Mouse (Mus musculus): ENCODE measurements around the gene Zscan2. TPM values are rescaled to one million over a fixed set of nuclear protein-coding genes. Genes with fewer than 3 reads are reported as not detected.

Gene Zscan2
- total and polyA plus RNA-seq, 2 experiments from 2014 or later = 2.2 to 19.9 TPM

- ATAC-seq (no peak), DNase-seq (ENCODE audit: low spot score) (no peak)
- no peaks in the 10 kb centered on the region for H3K4me1 ChIP-seq (ENCODE audit: insufficient read depth, low read length)
- no peak overlapping the region for H3K9ac ChIP-seq (replicated peaks; ENCODE audit: low read length)
- H3K9me3 ChIP-seq (ENCODE audit: low read length) = no peaks in the 10 kb centered on the region
- H3K27ac ChIP-seq = no peak overlapping the region
- TF ChIP-seq CTCF (IDR thresholded peaks at IDR 0.05; ENCODE audit: low read depth) = no peak
- H3K4me3 ChIP-seq (ENCODE audit: low read length) = no peak overlapping the region
- no peaks in the 10 kb centered on the region for H3K27me3 ChIP-seq (ENCODE audit: insufficient read depth, low read length)
- 92% methylated on average over 1 of the region's 1 CpGs for WGBS
- no peak overlapping the region for H3K4me2 ChIP-seq (ENCODE audit: low read depth, low read length)
- H3K36me3 ChIP-seq (ENCODE audit: insufficient read depth, low read length) = no peaks in the 10 kb centered on the region
Measured at GRCm38 (mm10) chr7:80843176-80843575, 17.5 kb upstream of the Zscan2 start.

- no peak overlapping the region for H3K27ac ChIP-seq
- DNase-seq (ENCODE audit: low spot score) (no peak), ATAC-seq (no peak)
- WGBS = 92% methylated on average over 8 of the region's 8 CpGs
- H3K9ac ChIP-seq (replicated peaks; ENCODE audit: low read length) = no peak overlapping the region
- H3K4me3 ChIP-seq (ENCODE audit: low read length) = no peak overlapping the region
- no peaks in the 10 kb centered on the region for H3K36me3 ChIP-seq (ENCODE audit: insufficient read depth, low read length)
- no peaks in the 10 kb centered on the region for H3K4me1 ChIP-seq (ENCODE audit: insufficient read depth, low read length)
- no peaks in the 10 kb centered on the region for H3K9me3 ChIP-seq (ENCODE audit: low read length)
- no peaks in the 10 kb centered on the region for H3K27me3 ChIP-seq (ENCODE audit: insufficient read depth, low read length)
- no peak overlapping the region for H3K4me2 ChIP-seq (ENCODE audit: low read depth, low read length)
- TF ChIP-seq CTCF (IDR thresholded peaks at IDR 0.05; ENCODE audit: low read depth) = no peak
Measured at GRCm38 (mm10) chr7:80843910-80844640, 16.6 kb upstream of the Zscan2 start.

GRCm38 (mm10) chr7:80844691-80845090 is 16.0 kb upstream of the Zscan2 start:
- H3K4me3 ChIP-seq (ENCODE audit: low read length) = no peak overlapping the region

GRCm38 (mm10) chr7:80845621-80846279 is 15.0 kb upstream of the Zscan2 start:
- no peak for TF ChIP-seq CTCF (IDR thresholded peaks at IDR 0.05; ENCODE audit: low read depth)
- H3K9ac ChIP-seq (replicated peaks; ENCODE audit: low read length) = no peak overlapping the region
- H3K4me2 ChIP-seq (ENCODE audit: low read depth, low read length) = no peak overlapping the region
- no peaks in the 10 kb centered on the region for H3K36me3 ChIP-seq (ENCODE audit: insufficient read depth, low read length)
- H3K4me1 ChIP-seq (ENCODE audit: insufficient read depth, low read length) = no peaks in the 10 kb centered on the region
- no peaks in the 10 kb centered on the region for H3K27me3 ChIP-seq (ENCODE audit: insufficient read depth, low read length)
- H3K4me3 ChIP-seq (ENCODE audit: low read length) = no peak overlapping the region
- no peak overlapping the region for H3K27ac ChIP-seq
- no peak for DNase-seq (ENCODE audit: low spot score)
- ATAC-seq = no peak
- H3K9me3 ChIP-seq (ENCODE audit: low read length) = no peaks in the 10 kb centered on the region
- 80% methylated on average over 15 of the region's 15 CpGs for WGBS

More at GRCm38 (mm10) chr7:80844691-80845090, 16.0 kb upstream of the Zscan2 start:
- ATAC-seq = no peak
- WGBS = 93% methylated on average over 12 of the region's 12 CpGs
- Histone ChIP-seq H3K27me3 (ENCODE audit: insufficient read depth, low read length) (no peaks in the 10 kb centered on the region), H3K9me3 (ENCODE audit: low read length) (no peaks in the 10 kb centered on the region), H3K9ac (replicated peaks; ENCODE audit: low read length) (no peak overlapping the region), H3K36me3 (ENCODE audit: insufficient read depth, low read length) (no peaks in the 10 kb centered on the region), H3K4me1 (ENCODE audit: insufficient read depth, low read length) (no peaks in the 10 kb centered on the region), H3K27ac (no peak overlapping the region), H3K4me2 (ENCODE audit: low read depth, low read length) (no peak overlapping the region)
- no peak for TF ChIP-seq CTCF (IDR thresholded peaks at IDR 0.05; ENCODE audit: low read depth)
- no peak for DNase-seq (ENCODE audit: low spot score)

- H3K27me3 ChIP-seq (ENCODE audit: insufficient read depth, low read length) = no peaks in the 10 kb centered on the region
- H3K36me3 ChIP-seq (ENCODE audit: insufficient read depth, low read length) = no peaks in the 10 kb centered on the region
- 89% methylated on average over 10 of the region's 10 CpGs for WGBS
- no peak for DNase-seq (ENCODE audit: low spot score)
- no peak overlapping the region for H3K4me2 ChIP-seq (ENCODE audit: low read depth, low read length)
- no peak overlapping the region for H3K4me3 ChIP-seq (ENCODE audit: low read length)
- no peak overlapping the region for H3K27ac ChIP-seq
- H3K9me3 ChIP-seq (ENCODE audit: low read length) = no peaks in the 10 kb centered on the region
- no peaks in the 10 kb centered on the region for H3K4me1 ChIP-seq (ENCODE audit: insufficient read depth, low read length)
- no peak overlapping the region for H3K9ac ChIP-seq (replicated peaks; ENCODE audit: low read length)
- no peak for TF ChIP-seq CTCF (IDR thresholded peaks at IDR 0.05; ENCODE audit: low read depth)
- ATAC-seq = no peak
Measured at GRCm38 (mm10) chr7:80846280-80846678, 14.4 kb upstream of the Zscan2 start.

GRCm38 (mm10) chr7:80846709-80847108 is 14.0 kb upstream of the Zscan2 start:
- H3K36me3 ChIP-seq (ENCODE audit: insufficient read depth, low read length) = no peaks in the 10 kb centered on the region
- ATAC-seq (no peak), DNase-seq (ENCODE audit: low spot score) (no peak)
- no peaks in the 10 kb centered on the region for H3K9me3 ChIP-seq (ENCODE audit: low read length)
- TF ChIP-seq CTCF (IDR thresholded peaks at IDR 0.05; ENCODE audit: low read depth) = no peak
- no peak overlapping the region for H3K4me2 ChIP-seq (ENCODE audit: low read depth, low read length)
- no peaks in the 10 kb centered on the region for H3K27me3 ChIP-seq (ENCODE audit: insufficient read depth, low read length)
- no peak overlapping the region for H3K9ac ChIP-seq (replicated peaks; ENCODE audit: low read length)
- H3K4me1 ChIP-seq (ENCODE audit: insufficient read depth, low read length) = no peaks in the 10 kb centered on the region
- H3K27ac ChIP-seq = no peak overlapping the region
- WGBS = 87% methylated on average over 5 of the region's 5 CpGs
- no peak overlapping the region for H3K4me3 ChIP-seq (ENCODE audit: low read length)

- Histone ChIP-seq H3K27me3 (ENCODE audit: insufficient read depth, low read length) (no peaks in the 10 kb centered on the region), H3K9me3 (ENCODE audit: low read length) (no peaks in the 10 kb centered on the region), H3K4me2 (ENCODE audit: low read depth, low read length) (no peak overlapping the region), H3K4me1 (ENCODE audit: insufficient read depth, low read length) (no peaks in the 10 kb centered on the region), H3K4me3 (ENCODE audit: low read length) (no peak overlapping the region), H3K36me3 (ENCODE audit: insufficient read depth, low read length) (no peaks in the 10 kb centered on the region), H3K27ac (no peak overlapping the region), H3K9ac (replicated peaks; ENCODE audit: low read length) (no peak overlapping the region)
- ATAC-seq (no peak), DNase-seq (ENCODE audit: low spot score) (no peak)
- no peak for TF ChIP-seq CTCF (IDR thresholded peaks at IDR 0.05; ENCODE audit: low read depth)
- 77% methylated on average over 2 of the region's 2 CpGs for WGBS
Measured at GRCm38 (mm10) chr7:80849267-80849666, 11.5 kb upstream of the Zscan2 start.
